Mouse (Mus musculus) spleen, adult 2 months (tissue): ENCODE measurements at regions not wholly inside any gene's neighbourhood (a gene's known extent, or its start where the extent isn't known, plus 50 kb on each side); places are given as distances from the start of the nearest gene placed in this dataset.

Experiments used
- DNase-seq, 2 experiments: peaks; one replicate each; pipeline versions ENCODE4 v3.0.0 to v3.0.0-alpha.2; 2012 to 2021; ENCODE audit warnings: low spot score in 2 of 2, low read depth in 1 of 2
- H3K27ac ChIP-seq: fragments of 200-500 bp; 2 replicates; pipeline ENCODE4 v1.5.1; 2012; ENCODE audit warnings: low read length, inconsistent platforms; ENCODE audit not compliant: insufficient read depth
- H3K27me3 ChIP-seq: fragments of 200-500 bp; 2 replicates; pipeline ENCODE4 v1.6.1; 2012; ENCODE audit warnings: mild to moderate bottlenecking, moderate library complexity, low read length, inconsistent platforms; ENCODE audit not compliant: control insufficient read depth, insufficient read depth
- H3K36me3 ChIP-seq: fragments of 200-500 bp; 2 replicates; pipeline ENCODE4 v1.6.1; 2012; ENCODE audit warnings: mild to moderate bottlenecking, low read length, inconsistent platforms; ENCODE audit not compliant: control insufficient read depth, insufficient read depth
- H3K4me1 ChIP-seq: fragments of 200-500 bp; 2 replicates; pipeline ENCODE4 v1.6.1; 2011; ENCODE audit warnings: inconsistent platforms; ENCODE audit not compliant: control insufficient read depth, insufficient read depth, insufficient read length
- H3K4me3 ChIP-seq: fragments of 200-500 bp; 2 replicates; pipeline ENCODE4 v1.5.1; 2011; ENCODE audit warnings: mild to moderate bottlenecking, inconsistent platforms; ENCODE audit not compliant: insufficient read depth, insufficient read length; ENCODE audit errors: extremely low read depth
- CTCF ChIP-seq: fragments of 200-500 bp; IDR thresholded peaks from 2 replicates; pipeline ENCODE4 v1.5.1; 2011; ENCODE audit warnings: mild to moderate bottlenecking, inconsistent platforms; ENCODE audit not compliant: insufficient read depth, insufficient read length, insufficient replicate concordance; ENCODE audit errors: extremely low read depth
- POLR2A ChIP-seq: fragments of 200-500 bp; IDR thresholded peaks from 2 replicates; pipeline ENCODE4 v1.6.1; 2011; ENCODE audit warnings: low read depth, low read length, inconsistent platforms
- WGBS: fragments of 180-500 bp; shearing (Covaris S2); methylation state at CpG from one replicate; pipeline ENCODE4 v1.1.7; 2018; 5-methylcytosine and 5-hydroxymethylcytosine counted together

DNA sequence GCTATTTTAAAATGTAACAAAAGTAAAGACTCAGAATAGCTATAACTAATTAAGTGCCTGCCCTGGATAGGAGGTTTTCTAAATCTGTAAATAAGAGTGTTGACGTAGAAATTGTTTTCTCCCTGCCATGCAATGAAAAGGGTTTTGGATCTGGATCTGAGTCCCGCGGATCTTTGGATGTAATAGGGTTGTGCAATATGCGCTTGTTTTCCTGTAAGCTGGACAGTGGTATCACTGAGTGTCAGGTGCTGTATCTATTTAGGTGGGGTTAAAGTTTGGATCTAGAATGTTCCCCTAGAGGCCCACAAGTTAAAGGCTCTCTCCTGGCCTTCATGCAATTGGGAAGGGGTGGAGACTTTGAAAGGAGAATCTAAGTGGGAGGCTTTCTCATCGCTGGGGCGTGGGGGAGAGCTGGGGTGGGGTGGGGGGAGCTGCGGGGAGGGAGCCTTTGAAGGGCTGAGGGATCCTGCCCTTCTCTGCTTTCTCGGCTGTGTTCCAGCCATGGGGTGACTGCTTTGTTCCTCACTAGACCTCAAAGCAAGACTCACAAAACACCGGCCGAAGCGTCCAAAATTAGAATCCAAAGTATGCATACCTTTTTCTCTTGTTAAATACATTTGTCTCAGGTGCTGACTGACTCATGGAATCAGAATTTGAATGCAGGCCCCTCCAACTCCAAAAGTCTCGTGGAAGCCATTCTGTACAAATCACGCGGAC, 70.0 kb upstream of the Caprin1 start:
- TF ChIP-seq CTCF (no peak), POLR2A (no peak)
- Histone ChIP-seq H3K36me3 (no peaks in the 10 kb centered on the region), H3K4me3 (no peak overlapping the region), H3K27ac (no peak overlapping the region), H3K27me3 (no peaks in the 10 kb centered on the region; the same call in 1 of the 2 replicates), H3K4me1 (no peaks in the 10 kb centered on the region; the same call in 1 of the 2 replicates)
- DNase-seq: no peak
- 89% methylated on average over 14 of the region's 14 CpGs for WGBS

DNA sequence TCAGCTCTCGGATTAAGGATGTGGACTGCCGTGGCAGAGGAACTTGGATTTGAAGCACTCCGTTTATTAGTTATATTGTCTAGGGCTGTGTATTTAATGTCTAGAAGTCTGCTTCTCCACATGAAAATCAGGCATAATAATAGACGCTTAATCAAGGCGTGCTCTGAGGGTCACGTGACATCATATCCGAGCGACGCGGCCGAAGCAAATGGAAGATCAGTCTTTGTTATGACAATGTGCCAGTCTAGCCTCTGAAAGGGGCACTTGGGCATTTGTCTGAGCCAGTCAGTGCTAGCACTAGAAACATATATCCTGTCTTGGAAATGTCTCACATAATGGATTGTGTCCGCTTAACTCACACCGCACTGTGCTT, 70.5 kb upstream of the Caprin1 start:
- H3K27me3 ChIP-seq: no peaks in the 10 kb centered on the region; the same call in 1 of the 2 replicates
- 97% methylated on average over 13 of the region's 13 CpGs for WGBS
- TF ChIP-seq POLR2A (no peak), CTCF (no peak)

DNA sequence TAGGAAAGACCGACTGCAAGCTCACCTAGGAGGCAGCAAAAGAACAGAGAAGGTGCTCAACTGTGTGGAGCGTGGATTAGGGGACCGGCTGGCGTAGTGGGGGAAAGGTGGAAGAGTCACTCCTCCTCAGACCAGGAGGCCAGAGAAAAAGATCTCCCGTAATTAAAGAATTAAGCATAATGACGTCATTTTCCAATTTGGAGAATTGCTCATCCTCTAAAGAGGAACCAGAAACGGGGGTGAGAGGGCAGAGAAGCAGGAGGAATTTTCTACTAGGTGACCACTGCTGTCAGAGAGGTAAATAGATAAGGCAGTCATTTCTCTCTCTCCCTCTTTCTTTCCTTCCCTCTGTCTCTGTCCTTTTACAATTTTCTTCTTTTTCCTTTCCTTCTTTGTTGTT, 71.2 kb upstream of the Caprin1 start:
- WGBS: 76% methylated on average over 7 of the region's 7 CpGs
- Histone ChIP-seq H3K27me3 (no peaks in the 10 kb centered on the region; the same call in 1 of the 2 replicates), H3K27ac (no peak overlapping the region), H3K36me3 (no peaks in the 10 kb centered on the region), H3K4me3 (no peak overlapping the region), H3K4me1 (no peaks in the 10 kb centered on the region; the same call in 1 of the 2 replicates)
- no peak for TF ChIP-seq CTCF
- no peak for TF ChIP-seq POLR2A
- DNase-seq: no peak

More for the DNA sequence above, 70.5 kb upstream of the Caprin1 start:
- Histone ChIP-seq H3K4me3 (no peak overlapping the region), H3K27ac (no peak overlapping the region), H3K36me3 (no peaks in the 10 kb centered on the region), H3K4me1 (no peaks in the 10 kb centered on the region; the same call in 1 of the 2 replicates)
- DNase-seq: no peak

DNA sequence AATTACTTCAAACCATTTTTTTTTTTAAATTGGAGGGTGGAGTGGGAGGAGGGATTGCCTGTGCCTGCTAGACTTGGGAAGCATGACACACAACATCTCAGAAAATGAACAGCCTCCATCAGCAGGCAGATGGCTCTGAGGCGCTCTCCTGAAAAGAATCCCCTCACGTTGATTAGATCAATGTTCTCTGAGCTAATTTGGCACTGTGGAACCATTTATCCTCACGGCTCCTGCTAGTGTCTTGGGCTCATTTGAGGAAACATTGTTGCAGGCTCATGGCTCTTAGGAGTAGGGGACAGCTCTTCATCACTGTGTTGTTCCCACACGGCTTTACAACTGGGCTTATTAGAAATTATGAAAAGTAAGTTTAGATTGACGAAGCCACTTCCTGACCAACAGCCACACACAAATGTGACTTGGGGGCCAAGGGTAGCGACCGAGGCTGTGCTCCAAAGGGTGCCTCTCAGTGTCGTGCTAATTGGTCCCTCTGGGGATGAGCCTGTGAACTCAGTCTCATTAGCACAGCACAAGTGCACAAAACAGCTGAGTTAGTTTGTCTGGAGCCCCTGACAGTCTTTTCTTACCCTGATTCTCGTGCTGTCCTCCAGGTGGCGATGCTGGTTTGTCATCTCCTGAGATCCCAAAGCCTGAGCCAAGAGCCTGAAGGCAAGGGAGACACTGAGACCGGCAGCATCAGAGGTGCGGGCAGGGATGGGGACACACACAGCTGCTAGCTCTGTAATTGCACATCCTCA, 74.2 kb upstream of the Caprin1 start:
- Histone ChIP-seq H3K27ac (no peak overlapping the region), H3K27me3 (no peaks in the 10 kb centered on the region; the same call in 1 of the 2 replicates), H3K4me3 (no peak overlapping the region), H3K36me3 (no peaks in the 10 kb centered on the region), H3K4me1 (peaks cover 4% of the 10 kb centered on the region; the same call in 1 of the 2 replicates)
- peak; percentile 89; the same call in 1 of the 2 replicates for TF ChIP-seq CTCF
- no peak for TF ChIP-seq POLR2A
- peak in 1 of 2 experiments; percentile 78 for DNase-seq
- 27% methylated on average over 12 of the region's 12 CpGs for WGBS

DNA sequence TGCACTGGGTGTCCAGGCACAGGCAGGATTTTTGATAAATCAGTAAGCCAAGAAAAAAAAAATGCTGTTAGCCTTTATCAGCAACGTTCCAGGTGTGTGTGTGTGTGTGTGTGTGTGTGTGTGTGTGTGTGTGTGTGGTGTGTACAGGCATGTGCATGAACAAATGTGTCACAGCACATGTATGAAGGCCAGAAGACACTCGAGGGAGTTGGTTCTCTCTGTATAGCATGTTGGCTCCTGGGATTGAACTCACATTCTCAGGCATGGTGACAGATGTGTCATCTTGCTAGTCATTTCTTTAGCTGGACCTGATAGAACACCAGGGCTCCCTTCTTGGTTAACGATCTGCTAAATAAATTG, 74.8 kb upstream of the Caprin1 start:
- Histone ChIP-seq H3K27ac (no peak overlapping the region), H3K4me3 (no peak overlapping the region), H3K4me1 (peaks cover 8% of the 10 kb centered on the region; the same call in 1 of the 2 replicates), H3K27me3 (no peaks in the 10 kb centered on the region; the same call in 1 of the 2 replicates), H3K36me3 (no peaks in the 10 kb centered on the region)
- no peak for TF ChIP-seq POLR2A
- TF ChIP-seq CTCF: no peak
- no peak for DNase-seq
- 58% methylated on average over 3 of the region's 3 CpGs for WGBS

DNA sequence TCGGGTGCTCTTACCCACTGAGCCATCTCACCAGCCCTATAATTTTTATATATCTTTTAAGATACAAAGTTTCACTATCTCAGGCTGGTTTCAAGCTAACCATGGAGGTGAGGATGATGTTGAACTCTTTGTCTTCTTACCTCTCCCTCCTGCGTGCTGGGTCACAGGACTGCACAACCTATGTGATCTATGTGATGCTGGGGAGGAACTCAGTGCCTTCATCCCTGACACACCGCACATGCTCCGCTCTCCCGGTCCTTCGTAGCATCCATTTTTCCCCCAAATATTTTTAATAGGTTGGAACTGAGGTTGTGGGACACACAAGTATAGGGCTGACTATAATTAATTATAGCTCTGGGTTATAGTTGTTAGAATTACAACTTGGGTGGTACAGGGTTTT, 75.9 kb upstream of the Caprin1 start:
- no peak for DNase-seq
- H3K36me3 ChIP-seq: no peaks in the 10 kb centered on the region
- H3K4me3 ChIP-seq: no peak overlapping the region
- H3K27ac ChIP-seq: no peak overlapping the region
- peaks cover 8% of the 10 kb centered on the region; the same call in 1 of the 2 replicates for H3K4me1 ChIP-seq
- no peak for TF ChIP-seq POLR2A
- TF ChIP-seq CTCF: no peak
- WGBS: 95% methylated on average over 6 of the region's 6 CpGs
- no peaks in the 10 kb centered on the region; the same call in 1 of the 2 replicates for H3K27me3 ChIP-seq
